Mouse (Mus musculus): ENCODE data around the gene Plcb1.

- no peak for TF ChIP-seq POLR2A (IDR thresholded peaks at IDR 0.05; ENCODE audit: extremely low read depth, insufficient read depth, low read length)
- no peak for TF ChIP-seq CTCF (IDR thresholded peaks at IDR 0.05; ENCODE audit: extremely low read depth, insufficient read depth, low read length)
Observed at GRCm38 (mm10) chr2:134935469-134935868, 149.6 kb downstream of the Plcb1 start.
